Mouse (Mus musculus) heart, embryonic 12.5 days (tissue): ENCODE measurements at regions not wholly inside any gene's neighbourhood (a gene's known extent, or its start where the extent isn't known, plus 50 kb on each side); places are given as distances from the start of the nearest gene placed in this dataset.

Experiments
- ATAC-seq: fragments of 200-750 bp; cut with Nextera tagmentation; 2 replicates; pipeline ENCODE4 v1.8.0; 2017; ENCODE audit warnings: moderate TSS enrichment, moderate library complexity; ENCODE audit not compliant: insufficient number of reproducible peaks, low FRiP score
- H3K27ac ChIP-seq: fragments of 300-500 bp; sonication (generic); 2 replicates; pipeline ENCODE4 v1.5.1; 2016; ENCODE audit warnings: mild to moderate bottlenecking, moderate library complexity; ENCODE audit not compliant: poor library complexity, severe bottlenecking
- H3K27me3 ChIP-seq: fragments of 300-500 bp; sonication (generic); replicated peaks from 2 replicates; pipeline ENCODE4 v1.6.1; 2016; ENCODE audit warnings: mild to moderate bottlenecking, moderate library complexity
- H3K36me3 ChIP-seq: fragments of 300-500 bp; sonication (generic); 2 replicates; pipeline ENCODE4 v1.6.1; 2016; ENCODE audit warnings: mild to moderate bottlenecking, moderate library complexity
- H3K4me1 ChIP-seq: fragments of 300-500 bp; sonication (generic); replicated peaks from 2 replicates; pipeline ENCODE4 v1.6.1; 2016; ENCODE audit warnings: mild to moderate bottlenecking
- H3K4me2 ChIP-seq: fragments of 300-500 bp; sonication (generic); 2 replicates; pipeline ENCODE4 v1.6.1; 2016; ENCODE audit warnings: mild to moderate bottlenecking, moderate library complexity
- H3K4me3 ChIP-seq: fragments of 300-500 bp; sonication (generic); 2 replicates; pipeline ENCODE4 v1.5.1; 2016; ENCODE audit warnings: mild to moderate bottlenecking
- H3K9ac ChIP-seq: fragments of 300-500 bp; sonication (generic); 2 replicates; pipeline ENCODE4 v1.6.1; 2016; ENCODE audit warnings: mild to moderate bottlenecking, moderate library complexity
- H3K9me3 ChIP-seq: fragments of 300-500 bp; sonication (generic); replicated peaks from 2 replicates; pipeline ENCODE4 v1.6.1; 2016; ENCODE audit warnings: mild to moderate bottlenecking, moderate library complexity
- WGBS: fragments of 180-500 bp; shearing (Covaris S2); methylation state at CpG from one replicate; pipeline ENCODE4 v1.1.7; 2016; 5-methylcytosine and 5-hydroxymethylcytosine counted together

GRCm38 (mm10) chr11:20436057-20436456, 103.5 kb upstream of the Slc1a4 start:
- Histone ChIP-seq H3K4me1 (peaks cover 8% of the 10 kb centered on the region), H3K9me3 (no peaks in the 10 kb centered on the region), H3K27ac (no peak overlapping the region), H3K4me3 (no peak overlapping the region), H3K4me2 (no peak overlapping the region), H3K27me3 (peaks cover 2% of the 10 kb centered on the region; the same call in 1 of the 2 replicates), H3K36me3 (no peaks in the 10 kb centered on the region), H3K9ac (no peak overlapping the region)
- ATAC-seq: no peak
- 58% methylated on average over 9 of the region's 9 CpGs for WGBS

GRCm38 (mm10) chr11:20442476-20442875, 100.6 kb upstream of the Sertad2 start:
- Histone ChIP-seq H3K27ac (no peak overlapping the region), H3K4me2 (no peak overlapping the region), H3K9ac (no peak overlapping the region), H3K4me3 (no peak overlapping the region), H3K9me3 (0 out of 2 replicates have a peak, but pooled peaks cover under 1% of the 10 kb centered on the region), H3K36me3 (no peaks in the 10 kb centered on the region), H3K27me3 (peaks cover 2% of the 10 kb centered on the region; the same call in 1 of the 2 replicates), H3K4me1 (peaks cover 8% of the 10 kb centered on the region)
- WGBS: 47% methylated on average over 4 of the region's 4 CpGs
- no peak for ATAC-seq

GRCm38 (mm10) chr11:20445061-20445902, 97.8 kb upstream of the Sertad2 start:
- H3K27me3 ChIP-seq: no peaks in the 10 kb centered on the region; the same call in 1 of the 2 replicates
- peak overlapping the region; percentile 76 for H3K4me2 ChIP-seq
- peak overlapping the region; percentile 64; the same call in 1 of the 2 replicates for H3K9ac ChIP-seq
- whole genome bisulfite sequencing: 11% methylated on average over 16 of the region's 18 CpGs
- H3K4me3 ChIP-seq: peak overlapping the region; percentile 40
- H3K9me3 ChIP-seq: 0 out of 2 replicates have a peak, but pooled peaks cover 7% of the 10 kb centered on the region
- ATAC-seq: no peak
- no peaks in the 10 kb centered on the region for H3K36me3 ChIP-seq
- peaks cover 8% of the 10 kb centered on the region for H3K4me1 ChIP-seq
- H3K27ac ChIP-seq: no peak overlapping the region

- Histone ChIP-seq H3K4me2 (peak overlapping the region; percentile 76), H3K4me3 (peak overlapping the region; percentile 40), H3K4me1 (peaks cover 8% of the 10 kb centered on the region), H3K9me3 (0 out of 2 replicates have a peak, but pooled peaks cover 7% of the 10 kb centered on the region), H3K27me3 (no peaks in the 10 kb centered on the region), H3K36me3 (no peaks in the 10 kb centered on the region), H3K27ac (no peak overlapping the region), H3K9ac (peak overlapping the region; percentile 64; the same call in 1 of the 2 replicates)
- WGBS: under 1% methylated on average over 6 of the region's 6 CpGs
- ATAC-seq: peak; percentile 68; the same call in 1 of the 2 replicates
Observed at GRCm38 (mm10) chr11:20445903-20446264, 97.2 kb upstream of the Sertad2 start.

- Histone ChIP-seq H3K27ac (no peak overlapping the region), H3K4me2 (no peak overlapping the region), H3K36me3 (no peaks in the 10 kb centered on the region), H3K4me1 (0 out of 2 replicates have a peak, but pooled peaks cover 3% of the 10 kb centered on the region), H3K4me3 (no peak overlapping the region), H3K27me3 (peaks cover 8% of the 10 kb centered on the region; the same call in 1 of the 2 replicates), H3K9me3 (0 out of 2 replicates have a peak, but pooled peaks cover 3% of the 10 kb centered on the region), H3K9ac (no peak overlapping the region)
- 72% methylated on average over 4 of the region's 4 CpGs for WGBS
- no peak for ATAC-seq
Observed at GRCm38 (mm10) chr11:20452901-20453300, 90.2 kb upstream of the Sertad2 start.

- no peak for ATAC-seq
- Histone ChIP-seq H3K9ac (no peak overlapping the region), H3K4me3 (no peak overlapping the region), H3K4me1 (0 out of 2 replicates have a peak, but pooled peaks cover 3% of the 10 kb centered on the region), H3K9me3 (no peaks in the 10 kb centered on the region), H3K27ac (no peak overlapping the region), H3K36me3 (no peaks in the 10 kb centered on the region), H3K4me2 (no peak overlapping the region), H3K27me3 (peaks cover 8% of the 10 kb centered on the region; the same call in 1 of the 2 replicates)
- WGBS: 71% methylated on average over 7 of the region's 7 CpGs
Observed at GRCm38 (mm10) chr11:20453786-20454185, 89.3 kb upstream of the Sertad2 start.

- Histone ChIP-seq H3K4me3 (peak overlapping the region; percentile 61), H3K9ac (peak overlapping the region; percentile 65), H3K27me3 (peaks cover 8% of the 10 kb centered on the region), H3K36me3 (no peaks in the 10 kb centered on the region), H3K9me3 (no peaks in the 10 kb centered on the region), H3K4me2 (peak overlapping the region; percentile 87), H3K27ac (no peak overlapping the region), H3K4me1 (peaks cover 4% of the 10 kb centered on the region)
- WGBS: under 1% methylated on average over 35 of the region's 35 CpGs
- ATAC-seq: peak; percentile 62
Observed at GRCm38 (mm10) chr11:20455085-20455864, 87.8 kb upstream of the Sertad2 start.

GRCm38 (mm10) chr11:20455865-20456648, 87.0 kb upstream of the Sertad2 start:
- no peak for ATAC-seq
- peaks cover 8% of the 10 kb centered on the region for H3K27me3 ChIP-seq
- H3K27ac ChIP-seq: no peak overlapping the region
- peaks cover 12% of the 10 kb centered on the region for H3K4me1 ChIP-seq
- H3K9ac ChIP-seq: peak overlapping the region; percentile 65
- H3K36me3 ChIP-seq: no peaks in the 10 kb centered on the region
- peak overlapping the region; percentile 87 for H3K4me2 ChIP-seq
- H3K4me3 ChIP-seq: peak overlapping the region; percentile 61
- H3K9me3 ChIP-seq: no peaks in the 10 kb centered on the region
- WGBS: 2% methylated on average over 19 of the region's 19 CpGs

GRCm38 (mm10) chr11:20459140-20459539, 83.9 kb upstream of the Sertad2 start:
- Histone ChIP-seq H3K4me1 (peaks cover 12% of the 10 kb centered on the region), H3K4me2 (no peak overlapping the region), H3K36me3 (no peaks in the 10 kb centered on the region), H3K27ac (no peak overlapping the region), H3K9me3 (no peaks in the 10 kb centered on the region), H3K27me3 (peaks cover 19% of the 10 kb centered on the region), H3K9ac (no peak overlapping the region), H3K4me3 (no peak overlapping the region)
- 87% methylated on average over 8 of the region's 8 CpGs for WGBS
- ATAC-seq: no peak

GRCm38 (mm10) chr11:20460501-20460921, 82.5 kb upstream of the Sertad2 start:
- Histone ChIP-seq H3K27me3 (peaks cover 21% of the 10 kb centered on the region), H3K4me3 (no peak overlapping the region), H3K9ac (no peak overlapping the region), H3K4me1 (peaks cover 12% of the 10 kb centered on the region), H3K9me3 (no peaks in the 10 kb centered on the region), H3K4me2 (no peak overlapping the region), H3K36me3 (no peaks in the 10 kb centered on the region), H3K27ac (0 out of 2 replicates have a peak overlapping the region, but pooled peaks have one; percentile 19)
- no peak for ATAC-seq
- WGBS: 36% methylated on average over 7 of the region's 7 CpGs
